Mouse (Mus musculus): Measurements from ENCODE around the gene Sesn1.

DNA sequence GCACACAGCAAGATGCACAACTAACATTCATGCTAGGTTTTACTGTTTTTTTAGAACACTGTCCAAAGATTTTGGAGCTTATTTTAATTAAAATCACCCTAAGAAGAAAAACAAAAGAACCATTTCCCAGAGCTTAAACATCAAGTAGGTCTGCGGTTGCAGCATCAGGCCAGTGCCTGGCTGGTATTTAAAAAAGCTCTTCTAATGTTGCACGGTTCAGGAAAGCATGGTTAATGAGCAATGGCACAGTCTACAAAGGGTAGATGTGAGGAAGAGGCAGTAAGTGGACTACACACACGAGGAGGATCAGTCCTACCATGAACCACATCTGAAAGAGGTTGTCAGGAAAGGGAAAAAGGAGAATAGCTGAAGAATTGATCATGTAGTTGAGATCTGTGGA lies 5.0 kb upstream of the Sesn1 start:
- TF ChIP-seq CTCF (IDR thresholded peaks at IDR 0.05; ENCODE audit: low read depth, low read length) (no peak), POLR2A (IDR thresholded peaks at IDR 0.05; ENCODE audit: extremely low read depth, insufficient read depth, low read length) (no peak)

Data from liver, adult 2 months (tissue).